23 mouse cellular contexts compared by ENCODE assay signal in the genomic region with DNA sequence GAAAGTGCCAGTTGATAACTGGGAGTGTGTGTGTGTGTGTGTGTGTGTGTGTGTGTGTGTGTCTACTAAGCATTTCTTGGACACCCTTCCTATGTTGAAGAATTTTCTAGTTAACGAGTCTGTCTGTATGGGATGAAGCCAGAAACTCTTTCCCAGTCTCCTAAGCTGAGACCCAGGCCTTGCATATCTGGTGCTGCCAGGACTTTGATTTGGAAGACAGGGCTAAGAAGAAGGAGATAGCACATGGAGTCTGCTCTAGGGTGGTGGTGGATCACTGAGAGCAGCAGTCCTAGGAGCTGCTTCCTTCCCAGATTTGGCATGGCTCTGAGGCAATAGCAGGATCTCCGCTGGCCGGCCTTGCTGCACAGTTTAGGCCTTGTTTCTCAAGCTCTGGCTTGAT.
DNase-seq lines count a peak whose midpoint lies in the region; ATAC-seq and TF ChIP-seq lines count a peak whose summit lies in the region.
"Had no signal": no experiment of that assay in that cellular context is flagged by ENCODE, and none has a peak within 500 bp of the region (broad histone marks: within the 10 kb centered on the region; RNA-seq: fewer than 3 reads in every experiment).

No protein-coding gene starts in this region.

- no peak overlapping the region for H3K9ac ChIP-seq in heart, embryonic 12.5 days
- H3K9ac ChIP-seq in lung, postnatal 0 days (replicated peaks; ENCODE audit: low read depth), result no peak overlapping the region
- H3K9ac ChIP-seq: heart, embryonic 13.5 days; hindbrain, embryonic 13.5 days; intestine, embryonic 15.5 days; liver, embryonic 14.5 days; lung, embryonic 15.5 days; midbrain, embryonic 12.5 days; neural tube, embryonic 12.5 days had no signal

- WGBS in heart, embryonic 12.5 days, result 78% methylated on average over 3 of the region's 3 CpGs
- WGBS in lung, postnatal 0 days, result 68% methylated on average over 3 of the region's 3 CpGs

- no peaks in the 10 kb centered on the region for H3K9me3 ChIP-seq in heart, embryonic 12.5 days (replicated peaks)
- H3K9me3 ChIP-seq in lung, postnatal 0 days (ENCODE audit: low read length), result no peaks in the 10 kb centered on the region
- H3K9me3 ChIP-seq: heart, embryonic 13.5 days; hindbrain, embryonic 13.5 days; intestine, embryonic 15.5 days; lung, embryonic 15.5 days; midbrain, embryonic 12.5 days; neural tube, embryonic 12.5 days had no signal

- H3K4me1 ChIP-seq in heart, embryonic 12.5 days (replicated peaks), result no peaks in the 10 kb centered on the region
- no peaks in the 10 kb centered on the region for H3K4me1 ChIP-seq in lung, postnatal 0 days (ENCODE audit: insufficient read depth, low read depth, low read length)
- H3K4me1 ChIP-seq: hindbrain, embryonic 13.5 days; intestine, embryonic 15.5 days; lung, embryonic 15.5 days; midbrain, embryonic 12.5 days; neural tube, embryonic 12.5 days had no signal

- TF ChIP-seq EP300 in lung, postnatal 0 days (IDR thresholded peaks at IDR 0.05), result no peak

- no peak overlapping the region for H3K27ac ChIP-seq in heart, embryonic 12.5 days (ENCODE audit: poor library complexity, severe bottlenecking)
- no peak overlapping the region for H3K27ac ChIP-seq in lung, postnatal 0 days (ENCODE audit: low read length)
- H3K27ac ChIP-seq: heart, embryonic 13.5 days; hindbrain, embryonic 13.5 days; intestine, embryonic 15.5 days; liver, embryonic 14.5 days; lung, embryonic 15.5 days; midbrain, embryonic 12.5 days; neural tube, embryonic 12.5 days had no signal

- peak; percentile 22 for DNase-seq in adrenal gland, postnatal 10 days
- DNase-seq in adrenal gland, postnatal 25 days, result no peak
- peak; percentile 24 to 29 for DNase-seq in heart, adult 18-20 months
- DNase-seq in lung, postnatal 0 days (ENCODE audit: low spot score), result peak; percentile 25
- DNase-seq in lung, postnatal 14 days, result no peak
- no peak for DNase-seq in thymus, postnatal 0 days (ENCODE audit: low spot score)
- no peak for DNase-seq in cerebellum, adult 8-10 months
- DNase-seq: cerebellum, adult 11 months; embryo, embryonic 11 days; kidney, adult 9 months; kidney, postnatal 25 days; right cerebral cortex, adult 18-20 months; thymus, postnatal 4 days had no signal

- ATAC-seq in heart, embryonic 12.5 days (ENCODE audit: insufficient number of reproducible peaks, low FRiP score), result no peak
- ATAC-seq in lung, postnatal 0 days, result 0 out of 2 replicates have a peak, but pooled peaks have one; percentile 14
- ATAC-seq: activated CD4-positive, CD25-positive, alpha-beta regulatory T cell, adult 4 months; CD4-positive, CD25-positive, alpha-beta regulatory T cell, adult 4 months; intestine, embryonic 15.5 days had no signal

- no peak overlapping the region for H3K4me3 ChIP-seq in heart, embryonic 12.5 days
- H3K4me3 ChIP-seq in lung, postnatal 0 days (ENCODE audit: low read depth, low read length), result no peak overlapping the region
- H3K4me3 ChIP-seq: heart, embryonic 13.5 days; hindbrain, embryonic 13.5 days; intestine, embryonic 15.5 days; lung, embryonic 15.5 days; midbrain, embryonic 12.5 days; neural tube, embryonic 12.5 days had no signal

- H3K4me2 ChIP-seq in heart, embryonic 12.5 days, result no peak overlapping the region
- H3K4me2 ChIP-seq in lung, postnatal 0 days (replicated peaks; ENCODE audit: low read depth, low read length), result no peak overlapping the region
- H3K4me2 ChIP-seq: heart, embryonic 13.5 days; hindbrain, embryonic 13.5 days; intestine, embryonic 15.5 days; lung, embryonic 15.5 days; midbrain, embryonic 12.5 days; neural tube, embryonic 12.5 days had no signal

- no peaks in the 10 kb centered on the region for H3K27me3 ChIP-seq in heart, embryonic 12.5 days (replicated peaks)
- H3K27me3 ChIP-seq in lung, postnatal 0 days (replicated peaks; ENCODE audit: insufficient read depth, low read length), result no peaks in the 10 kb centered on the region
- H3K27me3 ChIP-seq: heart, embryonic 13.5 days; hindbrain, embryonic 13.5 days; intestine, embryonic 15.5 days; lung, embryonic 15.5 days; midbrain, embryonic 12.5 days; neural tube, embryonic 12.5 days had no signal

- no peak for TF ChIP-seq CTCF in lung, postnatal 0 days (IDR thresholded peaks at IDR 0.05)

- H3K36me3 ChIP-seq in heart, embryonic 12.5 days, result no peaks in the 10 kb centered on the region
- no peaks in the 10 kb centered on the region for H3K36me3 ChIP-seq in lung, postnatal 0 days (ENCODE audit: insufficient read depth, low read length)
- H3K36me3 ChIP-seq: heart, embryonic 13.5 days; hindbrain, embryonic 13.5 days; intestine, embryonic 15.5 days; lung, embryonic 15.5 days; midbrain, embryonic 12.5 days; neural tube, embryonic 12.5 days had no signal

Comparison
In these comparisons a context has a peak if more than half of its experiments do, and no peak if none do; other contexts are left out.
1. DNase-seq: peak in adrenal gland, postnatal 10 days (single experiment), heart, adult 18-20 months (2 of 2) and lung, postnatal 0 days (single experiment); none in adrenal gland, postnatal 25 days (single experiment), lung, postnatal 14 days (single experiment), thymus, postnatal 0 days (single experiment) and cerebellum, adult 8-10 months (single experiment).